Mouse (Mus musculus) Patski (cell line): ENCODE measurements around the gene Ksr2. TPM values are rescaled to one million over a fixed set of nuclear protein-coding genes. Genes with fewer than 3 reads are reported as not detected.

ENCODE experiments used
- ATAC-seq: fragments of 100-300 bp; one replicate; pipeline ENCODE4 v1.8.0; 2021
- CTCF ChIA-PET: fragments of 350-600 bp; sonication (Branson Sonifier 250); formaldehyde crosslinking; loops from one replicate; lab custom pipeline; 2022; ENCODE audit warnings: inconsistent platforms; lab: Charles Lee
- POLR2A ChIA-PET: fragments of 350-600 bp; sonication (Branson Sonifier 250); formaldehyde crosslinking; loops from one replicate; lab custom pipeline; 2022; ENCODE audit warnings: antibody characterized with exemption, inconsistent platforms; lab: Charles Lee
- DNase-seq: peaks from one replicate; pipeline ENCODE4 v3.0.0-alpha.2; 2011; ENCODE audit warnings: low read depth, low spot score
- H3K27me3 ChIP-seq: fragments of 371-371 bp; one replicate; pipeline ENCODE4 v1.5.1; 2021
- CTCF ChIP-seq: fragments of 100-300 bp; IDR thresholded peaks from one replicate; pipeline ENCODE4 v1.5.1; 2021
- in situ Hi-C: fragments of 300-500 bp; cut with MboI; formaldehyde crosslinking; loops from 3 replicates; pipeline ENCODE4 v1.11.1; 2018; ENCODE audit warnings: low pct_unique_long_range_greater_than_20kb, mixed read lengths
- polyA plus RNA-seq: library from polyadenylated mRNA; unstranded; gene quantifications from one replicate; pipeline ENCODE4 v1.2.3, GENCODE M21; 2021

Ksr2 gene
- polyA plus RNA-seq, 1 experiment from 2014 or later = not detected

DNA sequence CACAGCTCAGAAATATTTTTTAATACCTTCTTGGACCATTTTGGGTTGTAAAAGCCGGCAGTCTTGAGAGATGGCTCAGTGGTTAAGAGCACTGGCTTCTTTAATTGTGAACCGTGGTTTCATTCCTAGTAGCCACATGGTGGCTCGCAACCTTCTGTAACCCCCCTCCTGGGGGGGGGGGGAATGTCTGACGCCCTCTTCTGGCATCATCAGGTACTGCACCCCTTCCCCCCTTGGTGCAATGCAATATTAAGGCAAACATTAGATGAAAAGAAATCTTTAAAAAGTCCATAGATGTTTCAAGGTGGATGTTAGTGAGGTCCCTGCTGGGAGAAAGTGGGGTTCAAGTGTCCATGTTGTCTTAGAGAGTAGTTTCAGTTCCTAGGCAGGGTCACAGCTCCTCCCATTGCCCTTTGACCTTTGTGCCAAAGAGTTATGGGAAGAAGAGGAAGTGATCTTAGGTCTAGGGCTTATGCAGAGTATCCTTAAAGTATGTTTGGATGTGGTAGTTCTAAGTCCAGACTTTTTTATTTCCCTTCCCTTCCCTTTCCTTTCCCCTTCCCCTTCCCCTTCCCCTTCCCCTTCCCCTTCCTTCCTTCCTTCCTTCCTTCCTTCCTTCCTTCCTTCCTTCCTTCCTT is 106.2 kb downstream of the Ksr2 start:
- DNase-seq (no peak), ATAC-seq (no peak)
- H3K27me3 ChIP-seq = peaks cover 15% of the 10 kb centered on the region
- in situ Hi-C loops = no loop called here
- ChIA-PET CTCF (no interaction called here), POLR2A (no interaction called here)
- peak; percentile 51 for TF ChIP-seq CTCF

- ChIA-PET CTCF (no interaction called here), POLR2A (no interaction called here)
- DNase-seq = no peak
- TF ChIP-seq CTCF = no peak
- H3K27me3 ChIP-seq = peaks cover 7% of the 10 kb centered on the region
- in situ Hi-C loops = no loop called here
- ATAC-seq = no peak
Observed at GRCm38 (mm10) chr5:117521156-117521555, 107.4 kb downstream of the Ksr2 start.

DNA sequence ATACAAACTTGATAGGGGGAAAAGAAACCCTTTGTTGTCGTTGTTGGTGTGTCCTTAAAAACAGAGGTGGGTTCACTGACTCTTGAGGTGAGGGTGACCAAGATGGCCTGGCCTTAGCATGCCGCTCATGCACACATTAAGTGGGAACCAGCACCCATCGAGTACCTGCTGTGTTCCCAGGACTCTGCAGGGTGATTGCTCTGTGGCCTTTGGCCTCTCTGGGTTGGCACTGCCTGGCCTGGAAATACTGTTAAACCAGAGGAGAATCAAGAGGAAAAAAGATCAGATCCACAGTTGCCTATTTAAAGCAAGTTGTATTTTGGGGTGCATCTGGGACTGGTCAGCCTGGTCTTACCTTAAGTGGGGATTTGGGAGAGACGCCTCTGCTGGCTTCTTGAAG is 107.9 kb downstream of the Ksr2 start:
- peaks cover 6% of the 10 kb centered on the region for H3K27me3 ChIP-seq
- ATAC-seq (no peak), DNase-seq (no peak)
- CTCF ChIA-PET = interaction anchor here (0.8 kb wide), 1 partner anchor 21 kb away, joined by 3 read pairs; no protein-coding TSS in a partner anchor
- in situ Hi-C loops = no loop called here
- no peak for TF ChIP-seq CTCF
- POLR2A ChIA-PET = no interaction called here

- CTCF ChIA-PET = interaction anchor here (0.8 to 0.9 kb wide), 2 partner anchors 18 to 20 kb away, joined by 3 read pairs; no protein-coding TSS in a partner anchor
- ATAC-seq = no peak
- H3K27me3 ChIP-seq = peaks cover 6% of the 10 kb centered on the region
- in situ Hi-C loops = no loop called here
- POLR2A ChIA-PET = no interaction called here
- peak; percentile 44 for TF ChIP-seq CTCF
- no peak for DNase-seq
Observed at GRCm38 (mm10) chr5:117522471-117522870, 108.7 kb downstream of the Ksr2 start.

- CTCF ChIA-PET = interaction anchor here (0.9 kb wide), 1 partner anchor 18 kb away, joined by 3 read pairs; no protein-coding TSS in a partner anchor
- no peak for TF ChIP-seq CTCF
- in situ Hi-C loops = no loop called here
Observed at GRCm38 (mm10) chr5:117523010-117523409, 109.2 kb downstream of the Ksr2 start.

DNA sequence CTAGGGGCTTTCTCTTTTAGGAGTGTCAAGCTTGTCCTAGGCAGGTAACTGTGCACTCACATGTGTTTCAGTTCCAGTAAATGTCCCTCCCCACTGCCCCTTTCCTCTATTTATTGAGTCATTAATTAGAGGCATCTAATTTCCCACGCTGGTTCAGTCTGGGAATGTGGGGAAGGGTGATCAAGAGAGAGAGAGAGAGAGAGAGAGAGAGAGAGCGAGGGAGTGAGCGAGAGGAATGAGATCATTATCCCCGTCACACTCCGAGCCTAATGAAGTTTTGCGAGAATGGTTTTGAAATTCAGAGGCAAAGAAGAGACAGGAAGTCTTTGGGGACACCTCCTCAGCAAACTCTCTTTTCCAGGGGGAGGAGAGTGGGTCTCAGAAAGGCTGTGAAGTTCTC is 117.2 kb downstream of the Ksr2 start:
- no peak for TF ChIP-seq CTCF
- no peak for ATAC-seq
- POLR2A ChIA-PET = interaction anchor here (0.6 kb wide), 1 partner anchor 407 kb away, joined by 3 read pairs; no protein-coding TSS in a partner anchor
- in situ Hi-C loops = no loop called here
- H3K27me3 ChIP-seq = peaks cover 15% of the 10 kb centered on the region
- DNase-seq = no peak
- CTCF ChIA-PET = no interaction called here

More at GRCm38 (mm10) chr5:117523010-117523409, 109.2 kb downstream of the Ksr2 start:
- DNase-seq = no peak
- POLR2A ChIA-PET = no interaction called here
- ATAC-seq = no peak
- H3K27me3 ChIP-seq = peaks cover 6% of the 10 kb centered on the region

GRCm38 (mm10) chr5:117539221-117539620 is 125.4 kb downstream of the Ksr2 start:
- no peak for ATAC-seq
- POLR2A ChIA-PET = interaction anchor here (0.6 kb wide), 1 partner anchor 396 kb away, joined by 3 read pairs; no protein-coding TSS in a partner anchor

GRCm38 (mm10) chr5:117541654-117542053 is 127.9 kb downstream of the Ksr2 start:
- in situ Hi-C loops = no loop called here
- no peak for TF ChIP-seq CTCF
- POLR2A ChIA-PET = no interaction called here
- DNase-seq (no peak), ATAC-seq (no peak)
- CTCF ChIA-PET = no interaction called here
- H3K27me3 ChIP-seq = peaks cover 10% of the 10 kb centered on the region

More at GRCm38 (mm10) chr5:117539221-117539620, 125.4 kb downstream of the Ksr2 start:
- CTCF ChIA-PET = no interaction called here
- H3K27me3 ChIP-seq = peaks cover 7% of the 10 kb centered on the region
- TF ChIP-seq CTCF = no peak
- DNase-seq = no peak
- in situ Hi-C loops = no loop called here

DNA sequence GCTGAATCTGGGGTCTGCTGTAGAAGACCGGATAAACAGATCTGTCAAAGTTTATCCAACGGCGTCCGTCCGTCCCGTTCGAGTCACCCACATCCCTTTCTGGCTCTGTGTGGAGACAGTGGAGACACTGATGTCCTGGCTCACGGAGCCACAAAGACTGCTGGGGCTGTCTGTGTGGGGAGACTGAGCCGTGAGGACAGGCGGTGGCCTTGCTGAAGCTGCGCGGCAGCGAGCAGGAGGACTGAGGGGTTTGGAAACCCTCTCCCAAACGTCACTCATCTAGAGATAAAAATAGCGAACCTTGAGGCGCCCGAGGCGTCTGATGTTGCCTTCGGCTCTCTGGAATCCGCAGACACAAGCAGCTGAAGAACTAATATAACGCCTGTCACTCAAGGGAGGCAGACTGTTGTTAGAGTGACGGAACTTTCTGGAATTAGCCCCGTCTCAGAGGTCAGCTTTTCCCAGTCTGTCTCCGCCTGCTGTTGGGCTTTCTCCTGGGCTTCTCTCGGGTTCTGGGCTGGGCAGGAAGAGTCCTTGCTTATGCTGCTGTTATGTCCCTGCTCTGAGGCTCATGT is 133.0 kb downstream of the Ksr2 start:
- no peak for TF ChIP-seq CTCF
- ChIA-PET POLR2A (no interaction called here), CTCF (no interaction called here)
- H3K27me3 ChIP-seq = peaks cover 10% of the 10 kb centered on the region
- ATAC-seq (no peak), DNase-seq (no peak)
- in situ Hi-C loops = no loop called here

GRCm38 (mm10) chr5:117550992-117551391 is 137.2 kb downstream of the Ksr2 start:
- in situ Hi-C loops = no loop called here
- DNase-seq (no peak), ATAC-seq (no peak)
- POLR2A ChIA-PET = no interaction called here
- peaks cover 10% of the 10 kb centered on the region for H3K27me3 ChIP-seq
- no peak for TF ChIP-seq CTCF
- CTCF ChIA-PET = no interaction called here

- DNase-seq = no peak
- CTCF ChIA-PET = no interaction called here
- ATAC-seq = no peak
- peaks cover 10% of the 10 kb centered on the region for H3K27me3 ChIP-seq
- in situ Hi-C loops = no loop called here
- POLR2A ChIA-PET = no interaction called here
- TF ChIP-seq CTCF = no peak
Observed at GRCm38 (mm10) chr5:117552096-117552495, 138.3 kb downstream of the Ksr2 start.
